Mouse (Mus musculus): ENCODE results near the gene Arrdc2. TPM values are rescaled to one million over a fixed set of nuclear protein-coding genes. Genes with fewer than 3 reads are reported as not detected.
"Not testable (repeated sequence)": the region's sequence is repeated elsewhere in the genome, so short reads cannot be mapped to it uniquely, and the experiment has no call there.

Gene Arrdc2
- total and polyA plus RNA-seq, 3 experiments = 13.1 to 22.5 TPM; not detected in 1

- TF ChIP-seq NELFE (IDR thresholded peaks at IDR 0.05; ENCODE audit: low read depth, low read length) = no peak
These were observed 12.5 kb downstream of the Arrdc2 start (continued) for GRCm38 (mm10) chr8:70827010-70827409.

GRCm38 (mm10) chr8:70825816-70826215 lies 13.7 kb downstream of the Arrdc2 start:
- Histone ChIP-seq H3K9me3 (replicated peaks; ENCODE audit: insufficient read depth, low read length) (no peaks in the 10 kb centered on the region), H3K4me1 (ENCODE audit: control insufficient read depth in 1 of 2, insufficient read depth in 2 of 2, low read length in 2 of 2) (no peaks in the 10 kb centered on the region; a peak in 1 of 4 replicates), H3K27ac (ENCODE audit: control insufficient read depth, low read depth, low read length) (no peak overlapping the region), H3K79me2 (ENCODE audit: control insufficient read depth, insufficient read depth, low read length, poor library complexity) (no peaks in the 10 kb centered on the region), H3K27me3 (ENCODE audit: control insufficient read depth in 1 of 2, insufficient read depth in 2 of 2, low read length in 2 of 2) (no peaks in the 10 kb centered on the region), H3K9ac (ENCODE audit: control insufficient read depth, low read depth, low read length, poor library complexity, severe bottlenecking) (no peak overlapping the region), H3K4me3 (ENCODE audit: control insufficient read depth in 1 of 2, insufficient read depth in 1 of 2, low read depth in 2 of 2, low read length in 2 of 2) (no peak overlapping the region), H3K36me3 (ENCODE audit: control insufficient read depth in 1 of 2, insufficient read depth in 2 of 2, low read length in 2 of 2) (no peaks in the 10 kb centered on the region)
- TF ChIP-seq BHLHE40 (IDR thresholded peaks at IDR 0.05; ENCODE audit: borderline replicate concordance, low read depth, low read length) = no peak
- TF ChIP-seq JUND (IDR thresholded peaks at IDR 0.05; ENCODE audit: low read depth, low read length) = no peak
- TF ChIP-seq TAL1 (IDR thresholded peaks at IDR 0.05; ENCODE audit: low read length) = no peak
- TF ChIP-seq EP300 (IDR thresholded peaks at IDR 0.05; ENCODE audit: low read depth in 1 of 2, low read length in 2 of 2) = no peak
- no peak for DNase-seq (ENCODE audit: low read depth, low spot score)

GRCm38 (mm10) chr8:70823802-70824201 lies 15.7 kb downstream of the Arrdc2 start:
- no peaks in the 10 kb centered on the region for H3K9me3 ChIP-seq (replicated peaks; ENCODE audit: insufficient read depth, low read length)
- H3K36me3 ChIP-seq (ENCODE audit: control insufficient read depth in 1 of 2, insufficient read depth in 2 of 2, low read length in 2 of 2) = no peaks in the 10 kb centered on the region
- no peak overlapping the region for H3K9ac ChIP-seq (ENCODE audit: control insufficient read depth, low read depth, low read length, poor library complexity, severe bottlenecking)
- no peaks in the 10 kb centered on the region for H3K79me2 ChIP-seq (ENCODE audit: control insufficient read depth, insufficient read depth, low read length, poor library complexity)
- TF ChIP-seq SMC3 (IDR thresholded peaks at IDR 0.05; ENCODE audit: low read depth, low read length) (no peak), ZMIZ1 (IDR thresholded peaks at IDR 0.05; ENCODE audit: low read depth, low read length) (no peak), NRF1 (IDR thresholded peaks at IDR 0.05; ENCODE audit: insufficient read depth, low read depth, low read length, poor library complexity, severe bottlenecking) (no peak), ZC3H11A (IDR thresholded peaks at IDR 0.05; ENCODE audit: low read depth, low read length) (no peak), NELFE (IDR thresholded peaks at IDR 0.05; ENCODE audit: low read depth, low read length) (no peak), RCOR1 (IDR thresholded peaks at IDR 0.05; ENCODE audit: low read depth, low read length) (no peak), POLR2AphosphoS5 (IDR thresholded peaks at IDR 0.05; ENCODE audit: borderline replicate concordance, low read depth, low read length) (no peak)
- H3K4me3 ChIP-seq (ENCODE audit: control insufficient read depth in 1 of 2, insufficient read depth in 1 of 2, low read depth in 2 of 2, low read length in 2 of 2) = no peak overlapping the region
- H3K4me1 ChIP-seq (ENCODE audit: control insufficient read depth in 1 of 2, insufficient read depth in 2 of 2, low read length in 2 of 2) = no peaks in the 10 kb centered on the region; a peak in 1 of 4 replicates
- no peak overlapping the region for H3K27ac ChIP-seq (ENCODE audit: control insufficient read depth, low read depth, low read length)
- no peak for DNase-seq (ENCODE audit: low read depth, low spot score)
- no peaks in the 10 kb centered on the region for H3K27me3 ChIP-seq (ENCODE audit: control insufficient read depth in 1 of 2, insufficient read depth in 2 of 2, low read length in 2 of 2)

GRCm38 (mm10) chr8:70822594-70822993 lies 16.9 kb downstream of the Arrdc2 start:
- H3K27me3 ChIP-seq (ENCODE audit: control insufficient read depth in 1 of 2, insufficient read depth in 2 of 2, low read length in 2 of 2); H3K36me3 ChIP-seq (ENCODE audit: control insufficient read depth in 1 of 2, insufficient read depth in 2 of 2, low read length in 2 of 2); H3K4me3 ChIP-seq (ENCODE audit: control insufficient read depth in 1 of 2, insufficient read depth in 1 of 2, low read depth in 2 of 2, low read length in 2 of 2); H3K4me1 ChIP-seq (ENCODE audit: control insufficient read depth in 1 of 2, insufficient read depth in 2 of 2, low read length in 2 of 2); H3K27ac ChIP-seq (ENCODE audit: control insufficient read depth, low read depth, low read length); H3K9ac ChIP-seq (ENCODE audit: control insufficient read depth, low read depth, low read length, poor library complexity, severe bottlenecking); DNase-seq (ENCODE audit: low read depth, low spot score); H3K79me2 ChIP-seq (ENCODE audit: control insufficient read depth, insufficient read depth, low read length, poor library complexity); H3K9me3 ChIP-seq (replicated peaks; ENCODE audit: insufficient read depth, low read length): not testable (repeated sequence)

Data from MEL (cell line).